Mouse (Mus musculus) heart, adult 18-20 months (tissue): ENCODE measurements around the gene Wdr34. TPM values are rescaled to one million over a fixed set of nuclear protein-coding genes. Genes with fewer than 3 reads are reported as not detected.

Source experiments
- DNase-seq, 2 experiments: peaks; one replicate each; pipeline ENCODE4 v3.0.0; 2021 to 2022; ENCODE audit warnings: mixed read lengths in 1 of 2
- microRNA-seq, 2 experiments: library from miRNA; unstranded; fragments of <30 nt; microRNA quantifications; one replicate each; pipeline ENCODE4 v1.2.0; 2022
- total RNA-seq, 2 experiments: library from RNA; stranded (reverse); gene quantifications; 2 replicates each; pipeline ENCODE4 v1.2.3; 2021

Wdr34 gene
- total RNA-seq, 2 experiments from 2014 or later, result 6.3 to 6.8 TPM

DNA sequence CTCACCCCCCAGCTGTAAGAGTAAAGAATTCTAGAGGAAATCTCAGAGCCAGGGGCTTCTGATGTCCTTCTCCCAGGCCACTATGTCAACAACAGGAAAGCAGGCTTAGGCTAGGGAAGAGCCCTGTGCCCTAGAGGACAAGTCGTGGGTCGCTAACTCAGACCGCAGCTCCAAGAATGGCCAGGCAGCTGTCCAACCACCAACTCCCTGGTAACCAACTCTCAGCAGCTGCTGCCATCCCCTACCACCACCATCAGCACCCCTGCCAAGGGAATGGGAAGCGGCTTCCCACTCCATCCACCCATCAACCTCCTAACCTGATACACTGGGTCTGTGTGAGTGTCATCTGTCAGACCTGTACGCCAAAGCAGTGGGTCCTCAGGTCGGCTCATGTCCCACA lies 15.7 kb downstream of the Wdr34 start:
- no peak for DNase-seq

DNA sequence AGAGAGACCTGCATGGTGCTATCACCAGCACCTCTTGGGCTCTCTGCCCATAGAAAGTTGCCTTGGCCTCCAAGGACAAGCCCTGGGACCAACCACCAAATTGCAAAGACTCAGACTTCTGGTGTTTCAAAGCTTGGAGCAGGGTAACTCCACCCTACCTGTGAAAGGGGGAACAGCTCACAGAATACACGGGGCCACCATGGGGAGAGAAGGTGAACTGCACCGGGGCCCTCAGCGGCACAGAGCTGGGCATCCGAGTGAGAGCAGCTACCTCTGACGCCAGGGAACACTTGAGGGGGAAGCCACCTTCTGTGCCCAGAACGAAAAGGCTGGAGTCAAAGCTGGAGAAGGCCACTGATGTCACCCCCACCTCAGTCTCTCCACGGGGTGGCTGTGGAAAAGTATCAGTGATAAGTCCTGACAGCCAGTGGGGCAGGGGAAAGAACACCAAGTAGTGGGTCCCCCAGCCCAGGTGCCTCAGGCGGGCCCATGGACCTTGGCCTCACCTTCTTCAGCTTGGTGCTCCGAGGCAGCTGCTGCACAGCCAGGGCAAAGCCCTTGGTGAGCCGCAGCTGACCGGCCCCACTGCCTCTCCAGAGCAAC lies 16.3 kb downstream of the Wdr34 start:
- DNase-seq, result no peak

DNA sequence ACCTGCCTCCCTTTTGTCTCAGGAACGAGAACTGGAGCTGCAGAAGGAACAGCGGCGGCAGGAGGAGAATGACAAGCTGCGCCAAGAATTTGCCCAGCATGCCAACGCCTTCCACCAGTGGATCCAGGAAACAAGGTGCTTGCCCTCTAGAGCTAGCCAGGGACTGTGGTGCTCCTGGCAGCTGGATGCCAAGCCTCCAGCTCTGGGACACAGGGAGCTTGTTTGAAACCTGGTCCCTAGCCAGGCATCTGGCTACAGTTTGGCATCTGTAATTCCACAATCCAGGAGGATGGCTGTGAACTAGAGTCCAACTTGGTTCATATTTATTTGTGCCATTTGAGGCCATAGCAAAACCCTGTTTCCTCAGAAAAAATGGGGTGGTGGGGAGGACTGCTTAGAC lies 21.7 kb downstream of the Wdr34 start:
- no peak for DNase-seq

DNA sequence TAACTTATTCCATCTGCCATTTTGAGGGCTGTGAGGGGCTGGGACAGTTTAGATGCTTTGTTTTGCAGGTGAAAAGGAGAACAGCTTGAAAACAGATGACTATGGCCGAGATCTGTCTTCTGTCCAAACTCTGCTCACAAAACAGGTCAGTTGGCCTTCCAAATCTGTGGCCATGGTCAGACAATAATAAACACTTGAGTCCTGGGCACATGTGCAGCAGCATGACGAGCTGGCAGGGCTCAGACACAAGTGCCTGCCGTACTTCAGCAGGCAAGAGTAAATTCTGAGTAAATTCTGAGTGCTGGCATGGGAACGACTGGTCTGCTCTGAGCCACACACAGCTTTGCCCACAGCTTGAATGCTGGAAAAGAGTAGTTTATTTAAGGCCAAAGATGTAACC lies 23.2 kb downstream of the Wdr34 start:
- DNase-seq, result peak; percentile 50 to 58

DNA sequence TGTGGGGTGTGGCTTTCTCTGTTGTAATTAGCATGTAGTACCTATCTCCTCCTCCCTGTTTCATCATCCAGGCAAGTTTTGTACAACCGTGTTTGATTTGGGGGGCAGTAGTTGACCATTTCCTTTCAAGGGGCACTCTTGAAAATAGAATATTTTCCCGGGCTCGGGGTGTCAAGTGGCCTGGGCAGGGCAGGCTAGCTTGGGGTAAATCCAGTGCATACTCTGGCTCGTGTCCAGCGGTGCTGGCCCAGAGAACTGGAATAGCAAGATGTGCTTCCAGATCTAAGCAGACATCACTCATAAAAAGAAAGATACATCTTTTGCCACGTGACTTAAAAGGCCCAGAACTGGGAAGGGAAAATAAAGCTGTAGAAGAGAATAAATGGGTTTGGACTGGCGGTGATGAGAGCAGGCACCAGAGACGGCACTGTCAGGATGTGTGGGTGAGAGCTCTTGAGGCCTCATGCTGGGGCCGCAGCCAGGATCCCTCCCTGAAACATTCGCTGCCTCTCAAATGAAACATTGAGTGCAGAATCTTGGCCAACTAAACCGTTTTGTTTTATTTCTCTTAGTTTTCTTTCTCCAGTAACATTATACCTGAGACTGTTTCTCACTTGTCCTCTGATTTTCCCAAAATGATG lies 34.2 kb downstream of the Wdr34 start:
- peak; percentile 55 to 62 for DNase-seq

DNA sequence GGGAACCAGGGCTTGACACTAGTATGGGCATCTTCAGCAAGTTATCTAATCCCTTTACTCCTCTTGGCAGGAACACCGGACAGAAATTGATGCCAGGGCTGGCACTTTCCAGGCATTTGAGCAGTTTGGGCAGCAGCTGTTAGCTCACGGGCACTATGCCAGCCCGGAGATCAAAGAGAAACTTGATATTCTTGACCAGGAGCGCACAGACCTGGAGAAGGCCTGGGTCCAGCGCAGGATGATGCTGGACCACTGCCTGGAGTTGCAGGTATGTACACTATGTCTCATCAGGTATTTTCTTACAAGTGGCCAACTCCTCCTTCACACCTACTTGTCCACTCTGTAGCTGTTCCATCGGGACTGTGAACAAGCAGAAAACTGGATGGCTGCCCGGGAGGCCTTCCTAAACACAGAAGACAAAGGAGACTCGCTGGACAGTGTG lies 37.8 kb downstream of the Wdr34 start:
- DNase-seq, result peak; percentile 71 to 72

DNA sequence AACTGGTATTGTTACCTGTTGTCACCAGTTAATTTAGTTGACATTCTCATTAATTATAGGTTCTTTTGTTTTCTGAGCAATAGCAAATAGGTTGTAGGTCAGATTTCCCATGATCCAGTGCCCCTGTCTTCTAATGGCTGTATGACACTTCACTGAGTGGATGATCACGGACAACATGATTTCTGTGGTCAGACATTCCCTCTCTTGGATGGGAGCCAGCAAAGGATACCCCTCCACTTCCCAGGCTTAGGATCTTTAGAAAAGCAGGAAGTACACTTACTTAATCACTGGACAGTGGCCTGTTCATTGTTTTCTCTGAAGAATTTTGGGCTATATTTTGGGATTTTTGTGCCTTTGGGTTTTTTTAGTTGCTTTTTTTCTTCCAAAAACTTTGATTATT lies 39.6 kb downstream of the Wdr34 start:
- DNase-seq, result no peak

DNA sequence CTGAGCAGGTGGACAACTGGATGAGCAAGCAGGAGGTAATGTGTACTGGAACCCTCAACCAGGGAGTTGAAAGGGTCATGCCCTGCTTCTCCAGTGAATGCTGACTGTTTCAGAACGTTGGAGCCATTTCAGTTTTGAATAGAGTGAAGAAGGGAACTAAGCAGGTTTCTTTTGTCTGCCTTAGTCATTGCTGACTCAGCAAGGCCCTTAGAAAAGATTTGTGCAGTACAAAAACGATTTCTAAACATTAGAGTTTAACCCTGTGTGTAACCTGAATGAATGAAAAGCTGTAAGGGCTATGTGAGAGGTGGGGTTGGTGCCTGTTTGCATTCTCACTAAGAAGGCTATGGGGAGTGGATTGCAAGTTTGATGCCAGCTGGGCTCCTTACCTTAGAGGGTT lies 56.7 kb downstream of the Wdr34 start:
- no peak for DNase-seq

Small RNA genes lying within 50 kb of the gene (microRNA-seq; reads per million reads assigned to microRNA genes)
- gene Mir6997, result 0 to 0.27 reads per million in 2 experiments

Other genes starting within 250 kb of the Wdr34 start
- gene Slc27a4, start 246.2 kb downstream of the Wdr34 start, total RNA-seq, result 10 to 100 TPM; 16.2 to 17.6 TPM
- gene Urm1, start 228.8 kb downstream of the Wdr34 start, total RNA-seq, result 10 to 100 TPM; 30.3 to 39.9 TPM
- gene Cercam, start 179.7 kb downstream of the Wdr34 start, total RNA-seq, result 1 to 10 TPM; 1.9 to 2.7 TPM
- gene Odf2, start 159.7 kb downstream of the Wdr34 start, total RNA-seq, result 10 to 100 TPM; 15.0 to 21.8 TPM
- 10 to 100 TPM; 22.7 to 24.7 TPM for gene Gle1, start 113.5 kb downstream of the Wdr34 start, total RNA-seq
- gene Sptan1, start 83.3 kb downstream of the Wdr34 start, total RNA-seq, result 100 to 1,000 TPM; 157 to 176 TPM
- 10 to 100 TPM; 94.9 to 98.5 TPM for gene Set, start 8.5 kb upstream of the Wdr34 start, total RNA-seq
- gene Pkn3, start 28.8 kb upstream of the Wdr34 start, total RNA-seq, result 1 to 10 TPM; 7.8 to 9.3 TPM
- 1 to 10 TPM; 2.8 to 3.9 TPM for gene Zdhhc12, start 44.8 kb upstream of the Wdr34 start, total RNA-seq
- gene Zer1, start 75.7 kb upstream of the Wdr34 start, total RNA-seq, result 10 to 100 TPM; 21.8 to 23.5 TPM
- 10 to 100 TPM; 17.4 to 18.6 TPM for gene Tbc1d13, start 84.9 kb upstream of the Wdr34 start, total RNA-seq
- 10 to 100 TPM; 89.0 to 98.3 TPM for gene Endog, start 122.6 kb upstream of the Wdr34 start, total RNA-seq
- 1 to 10 TPM; 4.8 to 6.4 TPM for gene Spout1, start 129.6 kb upstream of the Wdr34 start, total RNA-seq
- 10 to 100 TPM; 36.0 to 36.5 TPM for gene Kyat1, start 157.0 kb upstream of the Wdr34 start, total RNA-seq
- gene Lrrc8a, start 188.8 kb upstream of the Wdr34 start, total RNA-seq, result 10 to 100 TPM; 77.9 to 86.5 TPM
- 1 to 10 TPM; 3.4 to 3.6 TPM for gene Gm28035, start 191.7 kb upstream of the Wdr34 start, total RNA-seq
- 100 to 1,000 TPM; 109 to 110 TPM for gene Phyhd1, start 217.3 kb upstream of the Wdr34 start, total RNA-seq
- gene Gm28038, start 232.2 kb upstream of the Wdr34 start, total RNA-seq, result not detected
- gene Dolk, start 237.5 kb upstream of the Wdr34 start, total RNA-seq, result 10 to 100 TPM; 23.4 to 25.5 TPM
- 10 to 100 TPM; 19.5 to 20.7 TPM for gene Nup188, start 237.5 kb upstream of the Wdr34 start, total RNA-seq